Mouse (Mus musculus) forebrain, embryonic 14.5 days (tissue): ENCODE results near the gene St14. TPM values are rescaled to one million over a fixed set of nuclear protein-coding genes. Genes with fewer than 3 reads are reported as not detected.

Experiments
- ATAC-seq: fragments of 200-750 bp; cut with Nextera tagmentation; 2 replicates; pipeline ENCODE4 v1.8.0; 2017; ENCODE audit warnings: mild to moderate bottlenecking, moderate library complexity
- DNase-seq: peaks from one replicate; pipeline ENCODE4 v3.0.0-alpha.2; 2015; ENCODE audit warnings: low spot score
- H3K27ac ChIP-seq: fragments of 300-500 bp; sonication (generic); 2 replicates; pipeline ENCODE4 v1.5.1; 2014; ENCODE audit warnings: low read depth, mild to moderate bottlenecking, control low read depth, low read length, moderate library complexity
- H3K27me3 ChIP-seq: fragments of 300-500 bp; sonication (generic); replicated peaks from 2 replicates; pipeline ENCODE4 v1.6.1; 2014; ENCODE audit warnings: low read length, control low read depth, mixed read lengths; ENCODE audit not compliant: control insufficient read depth, insufficient read depth
- H3K36me3 ChIP-seq: fragments of 300-500 bp; sonication (generic); 2 replicates; pipeline ENCODE4 v1.6.1; 2014; ENCODE audit warnings: low read length, control low read depth; ENCODE audit not compliant: control insufficient read depth, insufficient read depth
- H3K4me1 ChIP-seq: fragments of 300-500 bp; sonication (generic); 2 replicates; pipeline ENCODE4 v1.6.1; 2014; ENCODE audit warnings: antibody characterized with exemption, low read length, control low read depth; ENCODE audit not compliant: control insufficient read depth, insufficient read depth
- H3K4me2 ChIP-seq: fragments of 300-500 bp; sonication (generic); 2 replicates; pipeline ENCODE4 v1.6.1; 2014; ENCODE audit warnings: mild to moderate bottlenecking, control low read depth, low read length
- H3K4me3 ChIP-seq: fragments of 300-500 bp; sonication (generic); 2 replicates; pipeline ENCODE4 v1.5.1; 2014; ENCODE audit warnings: low read depth, low read length, control low read depth
- H3K9ac ChIP-seq: fragments of 300-500 bp; sonication (generic); 2 replicates; pipeline ENCODE4 v1.6.1; 2014; ENCODE audit warnings: mild to moderate bottlenecking, low read length, control low read depth, moderate library complexity
- H3K9me3 ChIP-seq: fragments of 300-500 bp; sonication (generic); replicated peaks from 2 replicates; pipeline ENCODE4 v1.6.1; 2016; ENCODE audit warnings: low read length, control low read depth, mixed read lengths; ENCODE audit not compliant: control insufficient read depth
- WGBS: fragments of 180-500 bp; shearing (Covaris S2); extraction: QIAGEN DNeasy Blood & Tissue Kit; methylation state at CpG from one replicate; pipeline ENCODE4 v1.1.7; 2014; 5-methylcytosine and 5-hydroxymethylcytosine counted together
- polyA plus RNA-seq: library from polyadenylated mRNA; unstranded; fragments of >200 nt; fragmentation: Nextera tagmentation; extraction: Ambion mirVana; gene quantifications from 2 replicates; pipeline ENCODE4 v1.2.1, GENCODE M21; 2014

Gene St14
- polyA plus RNA-seq, 1 experiment from 2014 or later = 0.18 TPM

DNA sequence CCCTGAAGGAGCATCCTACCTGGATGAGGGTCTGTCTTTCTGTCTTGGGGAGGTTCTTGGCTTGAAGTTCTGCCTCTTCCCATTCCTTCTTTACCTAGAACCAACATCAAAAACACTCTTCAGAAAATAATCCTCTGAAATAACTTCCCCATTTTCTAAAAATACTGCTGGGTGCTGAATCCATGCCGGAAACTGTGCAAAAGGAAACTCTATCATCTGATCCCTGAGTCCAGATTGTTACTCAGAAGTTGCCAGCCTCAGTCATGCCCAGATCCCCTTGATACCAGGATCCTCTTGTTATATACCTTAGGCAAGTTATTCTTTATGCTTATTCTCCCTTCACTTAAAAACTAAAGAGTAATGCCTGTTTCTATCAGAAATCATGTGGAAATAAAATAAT, 31.7 kb upstream of the St14 start:
- H3K9ac ChIP-seq = no peak overlapping the region
- H3K4me3 ChIP-seq = no peak overlapping the region
- no peak overlapping the region for H3K27ac ChIP-seq
- WGBS = 97% methylated on average over 1 of the region's 1 CpGs
- peaks cover 74% of the 10 kb centered on the region for H3K36me3 ChIP-seq
- ATAC-seq (no peak), DNase-seq (no peak)
- no peaks in the 10 kb centered on the region for H3K4me1 ChIP-seq
- H3K9me3 ChIP-seq = no peaks in the 10 kb centered on the region
- H3K4me2 ChIP-seq = no peak overlapping the region
- no peaks in the 10 kb centered on the region for H3K27me3 ChIP-seq

DNA sequence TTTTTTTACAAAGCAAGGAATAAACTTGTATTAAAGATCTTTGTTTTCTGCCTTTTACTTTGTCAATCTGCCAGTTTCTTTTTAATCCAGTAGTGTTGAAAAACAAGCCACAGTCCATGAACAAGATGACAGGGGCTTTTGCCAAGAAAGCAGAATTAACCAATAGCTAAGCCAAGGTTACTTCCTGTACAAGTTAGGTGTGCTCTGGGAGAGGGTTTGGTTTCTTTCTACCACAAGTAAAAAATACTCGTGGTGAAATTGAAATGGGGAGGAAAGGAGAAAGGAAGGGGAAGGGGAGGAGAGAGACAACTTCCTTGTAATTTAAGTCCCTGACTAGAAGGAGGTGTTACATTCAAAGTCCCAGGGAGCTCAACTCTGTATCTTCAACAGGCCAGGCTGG, 31.3 kb upstream of the St14 start:
- Histone ChIP-seq H3K4me2 (no peak overlapping the region), H3K9ac (no peak overlapping the region), H3K4me1 (no peaks in the 10 kb centered on the region), H3K4me3 (no peak overlapping the region), H3K36me3 (peaks cover 74% of the 10 kb centered on the region), H3K27me3 (no peaks in the 10 kb centered on the region), H3K27ac (no peak overlapping the region), H3K9me3 (no peaks in the 10 kb centered on the region)
- ATAC-seq (no peak), DNase-seq (no peak)
- 89% methylated on average over 1 of the region's 1 CpGs for WGBS

DNA sequence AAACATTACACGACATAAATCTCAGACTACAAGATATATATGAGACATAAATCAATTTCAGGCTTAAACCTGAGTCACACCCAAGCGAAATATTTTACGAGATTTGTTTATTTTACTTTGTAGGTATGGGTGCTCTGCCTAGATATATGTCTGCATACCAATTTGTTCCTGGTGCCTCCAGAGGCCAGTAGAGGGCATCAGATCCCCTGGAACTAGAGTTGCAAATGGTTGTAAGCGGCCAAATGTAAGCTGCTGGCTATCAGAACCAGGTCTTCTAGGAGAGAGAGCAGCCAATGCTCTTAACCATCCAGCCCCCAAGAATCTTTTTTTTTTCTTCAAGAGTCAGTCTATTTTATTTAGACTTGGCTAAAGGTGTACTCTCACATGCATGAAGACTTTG, 28.3 kb upstream of the St14 start:
- H3K9me3 ChIP-seq = no peaks in the 10 kb centered on the region
- no peak overlapping the region for H3K27ac ChIP-seq
- no peak overlapping the region for H3K9ac ChIP-seq
- peaks cover 84% of the 10 kb centered on the region for H3K36me3 ChIP-seq
- H3K27me3 ChIP-seq = no peaks in the 10 kb centered on the region
- WGBS = 84% methylated on average over 4 of the region's 4 CpGs
- H3K4me3 ChIP-seq = no peak overlapping the region
- H3K4me2 ChIP-seq = no peak overlapping the region
- no peaks in the 10 kb centered on the region for H3K4me1 ChIP-seq
- ATAC-seq (no peak), DNase-seq (peak; percentile 55)

DNA sequence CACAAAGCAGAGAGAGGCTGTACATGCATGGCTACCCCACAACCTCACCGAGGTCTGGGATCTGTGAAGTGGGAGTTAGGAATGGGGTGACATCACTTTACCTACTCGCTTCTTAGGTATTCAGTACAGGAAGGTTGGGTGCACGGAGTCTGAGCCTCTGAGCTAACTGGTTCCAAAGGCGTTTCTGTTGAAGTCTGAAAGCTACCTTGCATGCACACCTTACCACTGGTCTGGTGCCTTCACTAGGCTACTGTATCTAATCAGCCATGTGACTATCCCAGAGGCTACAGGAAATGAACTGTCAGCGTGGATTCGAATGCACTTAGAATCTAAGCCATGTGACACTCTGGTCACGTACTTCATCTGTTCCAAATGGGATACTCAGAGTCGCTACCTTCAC, 24.9 kb upstream of the St14 start:
- H3K4me1 ChIP-seq = no peaks in the 10 kb centered on the region
- H3K36me3 ChIP-seq = peaks cover 95% of the 10 kb centered on the region
- DNase-seq (no peak), ATAC-seq (no peak)
- no peak overlapping the region for H3K27ac ChIP-seq
- WGBS = 90% methylated on average over 8 of the region's 8 CpGs
- no peaks in the 10 kb centered on the region for H3K27me3 ChIP-seq
- no peak overlapping the region for H3K9ac ChIP-seq
- no peak overlapping the region for H3K4me3 ChIP-seq
- no peaks in the 10 kb centered on the region for H3K9me3 ChIP-seq
- H3K4me2 ChIP-seq = no peak overlapping the region

DNA sequence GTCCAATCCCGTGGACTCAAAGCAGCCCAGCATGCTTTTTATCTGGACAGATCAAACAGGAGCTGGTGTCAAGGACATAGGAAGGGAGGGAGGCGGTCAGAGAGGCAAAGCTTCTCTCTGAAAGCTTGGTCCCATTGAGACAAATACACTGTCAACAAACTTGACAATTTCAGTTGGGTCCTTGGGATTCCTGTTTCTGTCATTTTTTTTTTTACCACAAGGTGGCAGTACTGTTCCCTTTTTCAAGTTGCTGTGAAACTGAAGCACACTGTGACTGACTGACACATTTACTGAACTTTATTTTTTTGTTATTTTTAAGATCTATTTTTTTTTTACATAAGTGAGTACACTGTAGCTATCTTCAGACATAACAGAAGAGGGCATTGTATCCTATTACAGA, 19.4 kb upstream of the St14 start:
- no peak overlapping the region for H3K4me3 ChIP-seq
- ATAC-seq (no peak), DNase-seq (peak; percentile 81)
- peaks cover 73% of the 10 kb centered on the region for H3K36me3 ChIP-seq
- WGBS = 87% methylated on average over 2 of the region's 2 CpGs
- H3K9ac ChIP-seq = no peak overlapping the region
- no peaks in the 10 kb centered on the region for H3K27me3 ChIP-seq
- H3K4me2 ChIP-seq = no peak overlapping the region
- no peaks in the 10 kb centered on the region for H3K4me1 ChIP-seq
- no peak overlapping the region for H3K27ac ChIP-seq
- H3K9me3 ChIP-seq = no peaks in the 10 kb centered on the region

DNA sequence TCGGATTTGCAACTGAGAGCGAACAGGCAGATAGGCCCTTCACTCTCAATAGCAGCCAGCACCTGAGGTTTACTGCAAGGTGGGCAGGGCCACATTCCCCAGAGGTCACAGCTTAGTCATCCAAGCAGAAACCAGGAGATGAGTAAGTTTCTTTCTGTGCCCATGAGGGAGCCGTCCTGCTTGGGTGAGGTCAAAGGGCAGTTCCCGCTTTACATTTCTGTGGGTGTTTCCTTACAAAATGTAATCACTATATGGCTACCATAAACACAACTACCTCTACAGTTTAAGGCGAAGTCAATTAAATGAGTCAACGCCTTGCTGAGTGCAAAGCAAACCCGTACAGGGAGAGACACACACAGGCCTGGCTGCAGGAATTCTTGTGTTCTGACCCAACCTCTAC, 16.5 kb upstream of the St14 start:
- Histone ChIP-seq H3K9me3 (no peaks in the 10 kb centered on the region), H3K27ac (no peak overlapping the region), H3K36me3 (peaks cover 45% of the 10 kb centered on the region), H3K27me3 (no peaks in the 10 kb centered on the region), H3K9ac (no peak overlapping the region), H3K4me1 (no peaks in the 10 kb centered on the region), H3K4me2 (no peak overlapping the region), H3K4me3 (no peak overlapping the region)
- ATAC-seq (no peak), DNase-seq (no peak)
- 93% methylated on average over 7 of the region's 7 CpGs for WGBS

DNA sequence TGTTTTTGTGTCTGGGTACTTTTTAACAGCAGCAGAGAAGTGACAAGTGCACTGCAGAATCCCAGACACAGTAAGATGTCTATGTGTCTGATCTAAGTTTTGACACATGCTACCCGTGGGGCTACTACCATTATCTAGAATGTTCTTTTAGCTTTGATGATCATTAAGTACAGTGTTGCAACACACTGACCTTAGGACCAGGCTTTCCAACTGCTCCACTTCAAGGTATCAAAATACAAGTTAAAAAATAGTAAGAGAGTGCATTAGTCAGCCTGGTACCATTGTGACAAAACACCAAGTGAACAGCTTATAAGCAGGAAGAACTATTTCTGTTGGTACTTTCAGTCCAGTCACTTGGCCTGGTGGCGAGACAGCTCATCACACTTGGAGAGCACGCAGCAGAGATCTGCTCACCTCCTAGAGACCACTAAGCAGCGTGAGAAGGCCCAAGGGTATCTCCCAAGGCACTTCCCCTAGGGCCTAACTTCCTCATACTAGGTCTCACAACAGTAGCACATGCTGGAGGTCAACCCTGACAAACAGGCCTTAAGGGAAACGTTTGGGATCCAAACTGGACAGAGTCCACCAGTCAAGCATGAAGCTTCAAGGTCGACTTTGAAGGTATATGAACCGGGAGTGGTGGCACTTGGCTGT, 13.7 kb upstream of the St14 start:
- Histone ChIP-seq H3K4me1 (no peaks in the 10 kb centered on the region), H3K36me3 (peaks cover 22% of the 10 kb centered on the region), H3K9ac (no peak overlapping the region), H3K27me3 (no peaks in the 10 kb centered on the region), H3K4me2 (no peak overlapping the region), H3K27ac (no peak overlapping the region), H3K4me3 (no peak overlapping the region), H3K9me3 (no peaks in the 10 kb centered on the region)
- WGBS = 88% methylated on average over 7 of the region's 7 CpGs
- DNase-seq = no peak
- no peak for ATAC-seq

DNA sequence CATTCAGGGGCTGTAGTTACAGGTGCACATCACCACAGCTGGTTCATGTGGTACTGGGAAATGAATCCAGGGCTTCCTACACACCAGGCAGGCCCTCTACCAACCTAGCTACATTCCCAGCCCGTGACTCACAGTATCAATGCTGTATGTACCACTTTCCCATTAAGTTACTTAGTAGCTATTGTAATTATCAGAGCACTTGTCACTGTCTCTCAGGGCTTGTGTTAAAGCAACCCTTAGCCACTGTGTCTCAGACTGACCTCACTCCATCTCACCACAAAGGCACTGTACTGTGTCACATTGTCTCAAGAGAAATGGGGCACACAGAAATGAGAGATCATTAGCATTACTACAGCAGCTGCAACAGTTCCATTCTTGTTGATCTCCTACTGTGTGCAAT, 11.3 kb upstream of the St14 start:
- Histone ChIP-seq H3K4me1 (no peaks in the 10 kb centered on the region), H3K9ac (no peak overlapping the region), H3K27ac (no peak overlapping the region), H3K27me3 (no peaks in the 10 kb centered on the region), H3K9me3 (no peaks in the 10 kb centered on the region), H3K4me3 (no peak overlapping the region), H3K4me2 (no peak overlapping the region), H3K36me3 (peaks cover under 1% of the 10 kb centered on the region; the same call in 1 of the 2 replicates)
- 52% methylated on average over 1 of the region's 1 CpGs for WGBS
- DNase-seq (no peak), ATAC-seq (0 out of 2 replicates have a peak, but pooled peaks have one; percentile 26)

DNA sequence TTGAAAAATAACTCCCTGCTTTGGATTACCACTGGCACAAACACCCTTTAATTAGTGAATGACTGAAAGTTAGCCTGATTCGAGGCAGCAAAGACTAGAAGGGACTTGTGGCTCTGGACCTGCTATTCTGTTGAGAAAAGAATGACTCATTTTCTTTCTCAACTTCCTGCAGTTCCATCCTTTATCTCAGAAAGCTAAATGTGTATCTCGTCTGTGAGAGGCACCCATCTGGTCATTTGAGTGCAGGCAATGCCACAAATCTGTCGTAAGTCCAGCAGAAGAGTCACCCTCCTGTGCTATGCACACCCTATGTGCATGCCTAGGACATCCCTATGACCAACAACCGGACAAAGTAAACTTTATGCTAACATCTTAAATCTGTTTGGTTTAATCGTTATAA, 1.5 kb upstream of the St14 start:
- H3K27ac ChIP-seq = no peak overlapping the region
- peaks cover 6% of the 10 kb centered on the region for H3K4me1 ChIP-seq
- H3K9ac ChIP-seq = no peak overlapping the region
- DNase-seq = no peak
- H3K4me2 ChIP-seq = no peak overlapping the region
- H3K9me3 ChIP-seq = no peaks in the 10 kb centered on the region
- no peak overlapping the region for H3K4me3 ChIP-seq
- no peak for ATAC-seq
- 81% methylated on average over 5 of the region's 5 CpGs for WGBS
- no peaks in the 10 kb centered on the region for H3K36me3 ChIP-seq
- H3K27me3 ChIP-seq = peaks cover 39% of the 10 kb centered on the region
